Mouse (Mus musculus): ENCODE measurements around the gene Mblac1. TPM values are rescaled to one million over a fixed set of nuclear protein-coding genes. Genes with fewer than 3 reads are reported as not detected.

Gene Mblac1
- polyA plus RNA-seq, 1 experiment from 2014 or later: 11.2 TPM

DNA sequence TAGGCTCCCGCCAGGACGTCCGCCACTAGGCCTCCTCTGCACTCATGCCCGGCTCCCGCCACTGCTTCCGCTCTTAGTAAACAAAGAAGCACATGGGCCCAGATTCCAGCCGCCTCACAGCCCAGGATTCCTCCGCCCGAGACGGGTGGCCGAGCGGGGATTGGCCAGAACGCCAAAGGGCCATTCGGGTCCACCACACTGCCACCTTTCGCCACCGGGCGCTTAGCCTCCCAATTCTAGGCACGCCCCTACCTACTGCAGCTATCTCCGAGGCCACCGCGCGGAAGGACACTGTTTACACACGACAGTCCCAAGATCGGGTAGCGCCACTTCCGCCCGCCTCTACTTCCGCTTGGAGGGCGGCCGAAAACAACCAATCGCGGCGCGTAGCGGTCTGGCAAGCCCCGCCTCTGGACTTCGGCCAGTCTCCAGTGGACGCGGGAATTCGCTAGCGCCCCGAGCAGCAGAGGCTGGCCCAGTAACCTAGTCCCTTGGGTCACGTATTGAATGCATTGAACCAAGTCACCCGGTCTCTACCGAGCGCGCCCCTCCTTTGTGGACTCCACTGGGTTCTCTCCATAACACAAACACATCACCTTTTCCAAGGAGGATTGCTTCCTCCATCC, 23.1 kb upstream of the Mblac1 start:
- H3K9me3 ChIP-seq (ENCODE audit: low read length): no peaks in the 10 kb centered on the region
- peak; percentile 90 for ATAC-seq (ENCODE audit: low FRiP score, low TSS enrichment)
- peaks cover 43% of the 10 kb centered on the region for H3K36me3 ChIP-seq (ENCODE audit: insufficient read depth, low read length)
- H3K4me1 ChIP-seq (ENCODE audit: insufficient read depth, low read length): peaks cover 11% of the 10 kb centered on the region
- peak overlapping the region; percentile 97 for H3K27ac ChIP-seq (ENCODE audit: low read length)
- H3K4me3 ChIP-seq (ENCODE audit: low read length): peak overlapping the region; percentile 83
- H3K27me3 ChIP-seq (ENCODE audit: insufficient read depth, low read length): no peaks in the 10 kb centered on the region
- peak overlapping the region; percentile 89 for H3K4me2 ChIP-seq (replicated peaks; ENCODE audit: low read depth, low read length)
- under 1% methylated on average over 47 of the region's 47 CpGs for WGBS
- H3K9ac ChIP-seq (replicated peaks; ENCODE audit: low read length): peak overlapping the region; percentile 79

DNA sequence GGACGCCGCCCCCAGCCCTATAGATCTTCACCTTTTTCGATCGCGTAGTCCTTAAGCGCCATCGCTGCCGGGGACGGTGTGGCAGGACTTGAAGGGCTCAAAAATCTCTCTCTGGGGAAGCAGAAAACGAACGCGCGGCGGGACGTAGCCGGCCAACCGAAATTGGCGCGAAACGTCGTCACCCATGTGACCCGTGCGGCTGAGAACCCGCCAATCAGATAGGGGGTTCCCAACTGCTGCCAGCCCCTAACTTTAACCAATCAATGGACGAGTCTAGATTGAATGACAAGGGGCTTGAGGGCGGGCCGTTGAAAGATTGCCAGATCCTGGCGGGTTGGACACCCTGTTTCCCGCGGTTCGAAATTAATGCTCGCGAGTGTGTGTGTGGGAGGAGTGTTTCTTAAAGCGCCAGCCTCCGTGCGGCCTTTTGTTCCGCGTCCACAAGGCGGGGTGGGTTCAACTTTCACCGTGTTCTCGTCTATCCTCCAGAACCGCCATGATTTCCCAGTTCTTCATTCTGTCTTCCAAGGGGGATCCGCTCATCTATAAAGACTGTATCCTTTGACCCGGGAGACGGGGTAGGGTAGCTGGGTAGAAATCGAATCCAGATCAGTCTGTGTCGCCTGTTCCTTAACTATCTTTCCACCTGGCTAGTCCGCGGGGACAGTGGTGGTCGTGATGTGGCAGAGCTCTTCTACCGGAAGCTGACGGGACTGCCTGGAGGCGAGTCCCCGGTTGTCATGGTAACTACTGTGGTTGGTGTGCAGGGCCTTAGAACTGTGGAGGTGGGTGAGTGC, 22.2 kb upstream of the Mblac1 start, which contains the start of the genes Ap4m1 and Mcm7:
Ap4m1 (plus strand) TSS at position 308 of the 797 bp plus-strand sequence.
Mcm7 (minus strand) TSS at position 728 of the 797 bp plus-strand sequence.
- Histone ChIP-seq H3K27me3 (ENCODE audit: insufficient read depth, low read length) (no peaks in the 10 kb centered on the region), H3K4me1 (ENCODE audit: insufficient read depth, low read length) (peaks cover 11% of the 10 kb centered on the region), H3K9me3 (ENCODE audit: low read length) (no peaks in the 10 kb centered on the region), H3K27ac (ENCODE audit: low read length) (peak within 1 kb of the TSS; percentile 97), H3K4me3 (ENCODE audit: low read length) (peak within 1 kb of the TSS; percentile 83), H3K9ac (replicated peaks; ENCODE audit: low read length) (peak within 1 kb of the TSS; percentile 79), H3K36me3 (ENCODE audit: insufficient read depth, low read length) (peaks cover 42% of the 10 kb centered on the region), H3K4me2 (replicated peaks; ENCODE audit: low read depth, low read length) (peak within 1 kb of the TSS; percentile 89)
- ATAC-seq (ENCODE audit: low FRiP score, low TSS enrichment): peak; percentile 95
- WGBS: under 1% methylated on average over 54 of the region's 54 CpGs

GRCm38 (mm10) chr5:138173217-138173616, 20.9 kb upstream of the Mblac1 start:
- Histone ChIP-seq H3K9me3 (ENCODE audit: low read length) (no peaks in the 10 kb centered on the region), H3K9ac (replicated peaks; ENCODE audit: low read length) (no peak overlapping the region), H3K4me2 (replicated peaks; ENCODE audit: low read depth, low read length) (peak overlapping the region; percentile 89; the same call in 1 of the 2 replicates), H3K4me1 (ENCODE audit: insufficient read depth, low read length) (peaks cover 11% of the 10 kb centered on the region), H3K4me3 (ENCODE audit: low read length) (peak overlapping the region; percentile 83; the same call in 1 of the 2 replicates), H3K27ac (ENCODE audit: low read length) (no peak overlapping the region), H3K36me3 (ENCODE audit: insufficient read depth, low read length) (peaks cover 42% of the 10 kb centered on the region), H3K27me3 (ENCODE audit: insufficient read depth, low read length) (no peaks in the 10 kb centered on the region)
- 73% methylated on average over 3 of the region's 3 CpGs for WGBS
- ATAC-seq (ENCODE audit: low FRiP score, low TSS enrichment): no peak

DNA sequence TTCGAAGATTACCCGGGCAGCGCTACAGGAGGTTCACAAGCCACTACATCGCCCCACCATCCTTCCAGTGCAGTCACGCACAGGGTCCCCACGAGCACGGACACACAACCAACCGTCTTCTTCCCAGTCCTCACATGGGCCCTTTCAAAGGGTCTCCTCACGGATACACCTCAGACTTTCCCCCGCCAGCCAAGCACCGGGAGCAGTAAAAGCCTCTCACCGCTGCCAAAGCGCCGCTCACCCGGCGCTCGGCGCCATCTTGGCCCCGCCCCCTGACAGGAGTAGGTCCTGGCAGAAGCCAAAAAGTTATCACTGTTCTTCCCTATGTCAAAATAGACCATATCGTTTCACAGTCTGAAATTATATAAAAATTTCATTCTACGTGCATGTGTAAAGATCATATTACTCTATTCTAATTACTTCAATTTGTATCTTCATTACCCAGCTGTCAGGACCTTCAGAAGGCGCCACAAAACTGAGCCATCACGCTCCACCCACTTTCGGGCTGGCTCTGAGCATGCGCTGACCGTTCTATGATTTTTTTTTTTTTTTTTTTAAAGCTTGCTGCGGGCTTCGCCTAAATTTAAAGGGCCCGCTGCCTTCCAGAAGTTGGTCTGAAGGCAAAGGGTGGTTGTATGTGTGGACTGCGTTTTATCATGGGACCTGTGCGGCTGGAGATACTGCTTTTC, 7.0 kb upstream of the Mblac1 start, which contains the start of the genes Taf6 and Cnpy4:
Taf6 (minus strand) TSS at position 502 of the 689 bp plus-strand sequence.
Cnpy4 (plus strand) TSS at position 536 of the 689 bp plus-strand sequence.
- peaks cover 13% of the 10 kb centered on the region for H3K4me1 ChIP-seq (ENCODE audit: insufficient read depth, low read length)
- H3K36me3 ChIP-seq (ENCODE audit: insufficient read depth, low read length): peaks cover 19% of the 10 kb centered on the region
- peak within 1 kb of the TSS; percentile 83 for H3K27ac ChIP-seq (ENCODE audit: low read length)
- peak within 1 kb of the TSS; percentile 69 for H3K4me2 ChIP-seq (replicated peaks; ENCODE audit: low read depth, low read length)
- ATAC-seq (ENCODE audit: low FRiP score, low TSS enrichment): peak; percentile 85
- H3K9me3 ChIP-seq (ENCODE audit: low read length): no peaks in the 10 kb centered on the region
- WGBS: under 1% methylated on average over 31 of the region's 31 CpGs
- peak within 1 kb of the TSS; percentile 65 for H3K4me3 ChIP-seq (ENCODE audit: low read length)
- H3K9ac ChIP-seq (replicated peaks; ENCODE audit: low read length): peak within 1 kb of the TSS; percentile 88
- H3K27me3 ChIP-seq (ENCODE audit: insufficient read depth, low read length): no peaks in the 10 kb centered on the region

- 0% methylated on average over 10 of the region's 10 CpGs for WGBS
- Histone ChIP-seq H3K9ac (replicated peaks; ENCODE audit: low read length) (peak overlapping the region; percentile 88), H3K4me2 (replicated peaks; ENCODE audit: low read depth, low read length) (peak overlapping the region; percentile 69), H3K9me3 (ENCODE audit: low read length) (no peaks in the 10 kb centered on the region), H3K27ac (ENCODE audit: low read length) (peak overlapping the region; percentile 83), H3K27me3 (ENCODE audit: insufficient read depth, low read length) (no peaks in the 10 kb centered on the region), H3K4me3 (ENCODE audit: low read length) (peak overlapping the region; percentile 65), H3K36me3 (ENCODE audit: insufficient read depth, low read length) (peaks cover 21% of the 10 kb centered on the region), H3K4me1 (ENCODE audit: insufficient read depth, low read length) (peaks cover 13% of the 10 kb centered on the region)
- peak; percentile 86 for ATAC-seq (ENCODE audit: low FRiP score, low TSS enrichment)
Observed at GRCm38 (mm10) chr5:138187661-138188306, 6.3 kb upstream of the Mblac1 start.

DNA sequence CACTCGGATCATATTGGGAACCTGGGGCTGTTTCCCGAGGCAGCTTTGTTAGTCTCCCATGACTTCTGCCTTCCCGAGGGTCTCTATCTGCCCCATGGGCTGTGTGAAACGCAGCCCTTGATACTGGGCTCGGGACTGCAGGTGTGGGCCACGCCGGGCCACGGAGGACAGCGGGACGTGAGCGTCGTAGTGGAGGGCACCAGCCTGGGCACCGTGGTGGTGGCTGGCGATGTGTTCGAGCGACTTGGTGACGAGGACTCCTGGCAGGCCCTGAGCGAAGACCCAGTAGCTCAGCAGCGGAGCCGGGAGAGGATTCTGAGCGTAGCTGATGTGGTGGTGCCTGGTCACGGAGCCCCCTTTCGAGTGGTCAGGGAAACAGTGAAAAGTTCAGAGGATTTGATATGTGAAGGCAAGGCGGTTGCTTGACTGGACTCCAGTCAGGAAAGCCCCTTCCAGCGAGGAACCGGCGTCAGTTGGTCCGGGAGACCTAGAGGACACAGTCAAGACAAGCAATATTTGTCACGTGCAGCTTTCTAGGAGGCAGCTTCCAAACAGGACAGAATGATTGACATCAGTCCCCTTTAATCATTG, 736 bp downstream of the Mblac1 start:
- peak; percentile 68 for ATAC-seq (ENCODE audit: low FRiP score, low TSS enrichment)
- Histone ChIP-seq H3K4me2 (replicated peaks; ENCODE audit: low read depth, low read length) (peak overlapping the region; percentile 97), H3K36me3 (ENCODE audit: insufficient read depth, low read length) (peaks cover 11% of the 10 kb centered on the region), H3K27me3 (ENCODE audit: insufficient read depth, low read length) (no peaks in the 10 kb centered on the region), H3K9me3 (ENCODE audit: low read length) (no peaks in the 10 kb centered on the region), H3K4me3 (ENCODE audit: low read length) (peak overlapping the region; percentile 77), H3K27ac (ENCODE audit: low read length) (peak overlapping the region; percentile 90), H3K4me1 (ENCODE audit: insufficient read depth, low read length) (peaks cover 13% of the 10 kb centered on the region; the same call in 1 of the 2 replicates), H3K9ac (replicated peaks; ENCODE audit: low read length) (peak overlapping the region; percentile 88)
- under 1% methylated on average over 28 of the region's 29 CpGs for WGBS

DNA sequence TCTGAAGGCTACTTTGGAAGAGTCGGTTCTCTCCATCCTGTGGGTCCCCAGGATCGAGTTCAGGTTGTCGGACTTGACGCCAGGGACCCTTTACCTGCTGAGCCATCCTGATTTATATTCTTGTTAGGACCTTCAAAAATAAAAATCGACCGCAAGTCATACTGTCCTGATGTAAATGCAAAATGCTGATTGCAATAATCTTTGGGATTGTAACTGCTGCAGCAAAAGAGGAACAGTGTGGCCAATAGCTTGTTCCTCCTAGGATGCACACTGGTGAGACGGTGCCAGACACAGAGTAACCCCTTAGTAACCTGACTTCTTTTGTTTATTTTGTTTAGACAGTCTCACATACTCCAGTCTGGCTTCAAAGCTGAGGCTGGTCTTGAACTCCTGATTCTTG, 1.3 kb downstream of the Mblac1 start:
- no peaks in the 10 kb centered on the region for H3K27me3 ChIP-seq (ENCODE audit: insufficient read depth, low read length)
- H3K9me3 ChIP-seq (ENCODE audit: low read length): no peaks in the 10 kb centered on the region
- 59% methylated on average over 7 of the region's 7 CpGs for WGBS
- H3K4me1 ChIP-seq (ENCODE audit: insufficient read depth, low read length): peaks cover 13% of the 10 kb centered on the region; the same call in 1 of the 2 replicates
- ATAC-seq (ENCODE audit: low FRiP score, low TSS enrichment): no peak
- 0 out of 2 replicates have a peak overlapping the region, but pooled peaks have one; percentile 88 for H3K9ac ChIP-seq (replicated peaks; ENCODE audit: low read length)
- H3K4me2 ChIP-seq (replicated peaks; ENCODE audit: low read depth, low read length): peak overlapping the region; percentile 97
- no peak overlapping the region for H3K27ac ChIP-seq (ENCODE audit: low read length)
- peaks cover 11% of the 10 kb centered on the region for H3K36me3 ChIP-seq (ENCODE audit: insufficient read depth, low read length)
- peak overlapping the region; percentile 77 for H3K4me3 ChIP-seq (ENCODE audit: low read length)

DNA sequence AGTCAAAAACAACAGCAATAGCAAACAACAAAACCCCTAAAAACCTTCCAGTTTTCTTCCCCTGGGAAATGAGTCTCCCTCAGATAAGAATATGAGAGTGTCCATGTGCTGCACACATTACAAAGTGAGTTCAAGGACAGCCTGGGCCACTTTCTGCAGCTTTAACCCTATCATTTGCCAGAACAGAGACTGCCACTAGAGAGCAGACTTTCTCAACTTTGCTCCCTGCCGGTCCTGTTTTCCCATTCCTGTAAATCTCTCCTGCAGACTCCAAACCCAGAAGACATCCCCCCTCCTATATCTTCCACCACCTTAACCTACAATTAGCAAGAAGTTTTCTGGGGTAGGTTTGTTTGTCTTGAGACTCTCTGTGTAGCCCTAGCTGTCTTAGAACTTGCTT, 5.5 kb downstream of the Mblac1 start:
- no peak for ATAC-seq (ENCODE audit: low FRiP score, low TSS enrichment)
- H3K27ac ChIP-seq (ENCODE audit: low read length): no peak overlapping the region
- peaks cover 7% of the 10 kb centered on the region; the same call in 1 of the 2 replicates for H3K4me1 ChIP-seq (ENCODE audit: insufficient read depth, low read length)
- H3K9ac ChIP-seq (replicated peaks; ENCODE audit: low read length): no peak overlapping the region
- WGBS: 13% methylated on average over 1 of the region's 1 CpGs
- H3K4me3 ChIP-seq (ENCODE audit: low read length): no peak overlapping the region
- no peak overlapping the region for H3K4me2 ChIP-seq (replicated peaks; ENCODE audit: low read depth, low read length)
- no peaks in the 10 kb centered on the region for H3K27me3 ChIP-seq (ENCODE audit: insufficient read depth, low read length)
- H3K36me3 ChIP-seq (ENCODE audit: insufficient read depth, low read length): no peaks in the 10 kb centered on the region
- H3K9me3 ChIP-seq (ENCODE audit: low read length): no peaks in the 10 kb centered on the region; the same call in 1 of the 2 replicates

- 88% methylated on average over 3 of the region's 3 CpGs for WGBS
- ATAC-seq (ENCODE audit: low FRiP score, low TSS enrichment): no peak
Observed at GRCm38 (mm10) chr5:138202086-138202485, 8.0 kb downstream of the Mblac1 start.

More at GRCm38 (mm10) chr5:138202086-138202485, 8.0 kb downstream of the Mblac1 start:
- no peak overlapping the region for H3K27ac ChIP-seq (ENCODE audit: low read length)
- H3K4me1 ChIP-seq (ENCODE audit: insufficient read depth, low read length): no peaks in the 10 kb centered on the region
- no peaks in the 10 kb centered on the region for H3K27me3 ChIP-seq (ENCODE audit: insufficient read depth, low read length)
- no peak overlapping the region for H3K4me2 ChIP-seq (replicated peaks; ENCODE audit: low read depth, low read length)
- H3K4me3 ChIP-seq (ENCODE audit: low read length): no peak overlapping the region
- no peaks in the 10 kb centered on the region for H3K36me3 ChIP-seq (ENCODE audit: insufficient read depth, low read length)
- H3K9ac ChIP-seq (replicated peaks; ENCODE audit: low read length): no peak overlapping the region
- peaks cover 4% of the 10 kb centered on the region for H3K9me3 ChIP-seq (ENCODE audit: low read length)

Data from kidney, embryonic 16.5 days (tissue).